Mouse (Mus musculus): Measurements from ENCODE around the gene Ube2s. TPM values are rescaled to one million over a fixed set of nuclear protein-coding genes. Genes with fewer than 3 reads are reported as not detected.

The Ube2s gene
- polyA plus RNA-seq, 1 experiment from 2014 or later, result 452 TPM

GRCm38 (mm10) chr7:4792278-4793212, 19.8 kb downstream of the Ube2s start, which contains the start of gene Rpl28:
Rpl28 (plus strand) TSS chr7:4792874.
- 1% methylated on average over 54 of the region's 54 CpGs for WGBS
- Histone ChIP-seq H3K9me3 (ENCODE audit: control insufficient read depth, low read length) (no peaks in the 10 kb centered on the region), H3K4me3 (ENCODE audit: low read depth, low read length) (peak within 1 kb of the TSS; percentile 89), H3K9ac (ENCODE audit: low read depth, low read length) (peak within 1 kb of the TSS; percentile 98), H3K27me3 (ENCODE audit: control insufficient read depth, insufficient read depth, low read length) (peaks cover 6% of the 10 kb centered on the region; the same call in 1 of the 2 replicates), H3K4me2 (replicated peaks; ENCODE audit: low read depth, low read length) (peak within 1 kb of the TSS; percentile 73), H3K4me1 (replicated peaks; ENCODE audit: control insufficient read depth, insufficient read depth, low read length) (no peaks in the 10 kb centered on the region), H3K27ac (ENCODE audit: low read depth, low read length) (peak within 1 kb of the TSS; percentile 88), H3K36me3 (ENCODE audit: control insufficient read depth, insufficient read depth, low read length) (peaks cover 7% of the 10 kb centered on the region; the same call in 1 of the 2 replicates)
- peak; percentile 97 for DNase-seq (ENCODE audit: low spot score)
- peak; percentile 91 for ATAC-seq (ENCODE audit: low FRiP score)

- H3K9ac ChIP-seq (ENCODE audit: low read depth, low read length), result peak within 1 kb of the TSS; percentile 78
- WGBS, result 28% methylated on average over 12 of the region's 40 CpGs
- peaks cover 6% of the 10 kb centered on the region; the same call in 1 of the 2 replicates for H3K27me3 ChIP-seq (ENCODE audit: control insufficient read depth, insufficient read depth, low read length)
- peak; percentile 38 for DNase-seq (ENCODE audit: low spot score)
- no peak within 1 kb of the TSS for H3K27ac ChIP-seq (ENCODE audit: low read depth, low read length)
- H3K36me3 ChIP-seq (ENCODE audit: control insufficient read depth, insufficient read depth, low read length), result no peaks in the 10 kb centered on the region
- peak within 1 kb of the TSS; percentile 45 for H3K4me3 ChIP-seq (ENCODE audit: low read depth, low read length)
- no peak for ATAC-seq (ENCODE audit: low FRiP score)
- H3K9me3 ChIP-seq (ENCODE audit: control insufficient read depth, low read length), result no peaks in the 10 kb centered on the region
- H3K4me2 ChIP-seq (replicated peaks; ENCODE audit: low read depth, low read length), result peak within 1 kb of the TSS; percentile 84
- H3K4me1 ChIP-seq (replicated peaks; ENCODE audit: control insufficient read depth, insufficient read depth, low read length), result no peaks in the 10 kb centered on the region
These were observed 22.9 kb downstream of the Ube2s start, which contains the start of gene Tmem238 for GRCm38 (mm10) chr7:4789436-4789935. Tmem238 (minus strand) TSS chr7:4789656.

GRCm38 (mm10) chr7:4788499-4789435, 23.6 kb downstream of the Ube2s start:
- peak; percentile 55 for ATAC-seq (ENCODE audit: low FRiP score)
- Histone ChIP-seq H3K27ac (ENCODE audit: low read depth, low read length) (no peak overlapping the region), H3K9ac (ENCODE audit: low read depth, low read length) (peak overlapping the region; percentile 78), H3K36me3 (ENCODE audit: control insufficient read depth, insufficient read depth, low read length) (no peaks in the 10 kb centered on the region), H3K9me3 (ENCODE audit: control insufficient read depth, low read length) (no peaks in the 10 kb centered on the region), H3K27me3 (ENCODE audit: control insufficient read depth, insufficient read depth, low read length) (peaks cover 6% of the 10 kb centered on the region; the same call in 1 of the 2 replicates), H3K4me2 (replicated peaks; ENCODE audit: low read depth, low read length) (peak overlapping the region; percentile 84), H3K4me1 (replicated peaks; ENCODE audit: control insufficient read depth, insufficient read depth, low read length) (no peaks in the 10 kb centered on the region), H3K4me3 (ENCODE audit: low read depth, low read length) (peak overlapping the region; percentile 45)
- DNase-seq (ENCODE audit: low spot score), result peak; percentile 78
- 2% methylated on average over 58 of the region's 64 CpGs for WGBS

GRCm38 (mm10) chr7:4783667-4784268, 28.6 kb downstream of the Ube2s start:
- WGBS, result 79% methylated on average over 14 of the region's 14 CpGs
- no peak for DNase-seq (ENCODE audit: low spot score)
- Histone ChIP-seq H3K27me3 (ENCODE audit: control insufficient read depth, insufficient read depth, low read length) (peaks cover 5% of the 10 kb centered on the region), H3K4me3 (ENCODE audit: low read depth, low read length) (no peak overlapping the region), H3K4me1 (replicated peaks; ENCODE audit: control insufficient read depth, insufficient read depth, low read length) (no peaks in the 10 kb centered on the region), H3K9me3 (ENCODE audit: control insufficient read depth, low read length) (no peaks in the 10 kb centered on the region), H3K36me3 (ENCODE audit: control insufficient read depth, insufficient read depth, low read length) (no peaks in the 10 kb centered on the region), H3K27ac (ENCODE audit: low read depth, low read length) (no peak overlapping the region), H3K4me2 (replicated peaks; ENCODE audit: low read depth, low read length) (no peak overlapping the region), H3K9ac (ENCODE audit: low read depth, low read length) (no peak overlapping the region)
- ATAC-seq (ENCODE audit: low FRiP score), result no peak

- H3K9ac ChIP-seq (ENCODE audit: low read depth, low read length), result no peak within 1 kb of the TSS
- no peaks in the 10 kb centered on the region for H3K9me3 ChIP-seq (ENCODE audit: control insufficient read depth, low read length)
- ATAC-seq (ENCODE audit: low FRiP score), result no peak
- no peak within 1 kb of the TSS for H3K4me3 ChIP-seq (ENCODE audit: low read depth, low read length)
- peaks cover 14% of the 10 kb centered on the region for H3K27me3 ChIP-seq (ENCODE audit: control insufficient read depth, insufficient read depth, low read length)
- no peaks in the 10 kb centered on the region for H3K4me1 ChIP-seq (replicated peaks; ENCODE audit: control insufficient read depth, insufficient read depth, low read length)
- no peak for DNase-seq (ENCODE audit: low spot score)
- H3K27ac ChIP-seq (ENCODE audit: low read depth, low read length), result no peak within 1 kb of the TSS
- WGBS, result 75% methylated on average over 2 of the region's 2 CpGs
- H3K4me2 ChIP-seq (replicated peaks; ENCODE audit: low read depth, low read length), result no peak within 1 kb of the TSS
- H3K36me3 ChIP-seq (ENCODE audit: control insufficient read depth, insufficient read depth, low read length), result no peaks in the 10 kb centered on the region
These were observed 29.6 kb downstream of the Ube2s start, which contains the start of the genes Il11 and Tmem190 for GRCm38 (mm10) chr7:4782759-4783158. Il11 (minus strand) TSS chr7:4782859. Tmem190 (plus strand) TSS chr7:4782937.

- Histone ChIP-seq H3K9ac (ENCODE audit: low read depth, low read length) (no peak overlapping the region), H3K4me1 (replicated peaks; ENCODE audit: control insufficient read depth, insufficient read depth, low read length) (no peaks in the 10 kb centered on the region), H3K27ac (ENCODE audit: low read depth, low read length) (no peak overlapping the region), H3K36me3 (ENCODE audit: control insufficient read depth, insufficient read depth, low read length) (no peaks in the 10 kb centered on the region), H3K4me3 (ENCODE audit: low read depth, low read length) (no peak overlapping the region), H3K27me3 (ENCODE audit: control insufficient read depth, insufficient read depth, low read length) (peaks cover 21% of the 10 kb centered on the region), H3K9me3 (ENCODE audit: control insufficient read depth, low read length) (no peaks in the 10 kb centered on the region), H3K4me2 (replicated peaks; ENCODE audit: low read depth, low read length) (no peak overlapping the region)
- ATAC-seq (ENCODE audit: low FRiP score) (no peak), DNase-seq (ENCODE audit: low spot score) (no peak)
- WGBS, result 56% methylated on average over 3 of the region's 3 CpGs
These were observed 30.3 kb downstream of the Ube2s start for GRCm38 (mm10) chr7:4782130-4782529.

GRCm38 (mm10) chr7:4779921-4780320, 32.5 kb downstream of the Ube2s start:
- WGBS, result 29% methylated on average over 3 of the region's 5 CpGs
- H3K27me3 ChIP-seq (ENCODE audit: control insufficient read depth, insufficient read depth, low read length), result peaks cover 40% of the 10 kb centered on the region
- DNase-seq (ENCODE audit: low spot score) (no peak), ATAC-seq (ENCODE audit: low FRiP score) (no peak)
- H3K9me3 ChIP-seq (ENCODE audit: control insufficient read depth, low read length), result no peaks in the 10 kb centered on the region
- H3K4me3 ChIP-seq (ENCODE audit: low read depth, low read length), result no peak overlapping the region
- H3K4me2 ChIP-seq (replicated peaks; ENCODE audit: low read depth, low read length), result no peak overlapping the region
- H3K27ac ChIP-seq (ENCODE audit: low read depth, low read length), result no peak overlapping the region
- peaks cover 3% of the 10 kb centered on the region; the same call in 1 of the 2 replicates for H3K4me1 ChIP-seq (replicated peaks; ENCODE audit: control insufficient read depth, insufficient read depth, low read length)
- no peaks in the 10 kb centered on the region for H3K36me3 ChIP-seq (ENCODE audit: control insufficient read depth, insufficient read depth, low read length)
- H3K9ac ChIP-seq (ENCODE audit: low read depth, low read length), result no peak overlapping the region

All from hindbrain, embryonic 11.5 days (tissue).